Mouse (Mus musculus) embryo, embryonic 11 days (tissue): Measurements from ENCODE around the gene Gm12569.
A peak's percentile ranks its signal among the peaks of the same experiment; 100 is the strongest.

Source experiments
- DNase-seq: peaks from one replicate; pipeline ENCODE4 v3.0.0-alpha.2; 2015

Gm12569 gene

DNA sequence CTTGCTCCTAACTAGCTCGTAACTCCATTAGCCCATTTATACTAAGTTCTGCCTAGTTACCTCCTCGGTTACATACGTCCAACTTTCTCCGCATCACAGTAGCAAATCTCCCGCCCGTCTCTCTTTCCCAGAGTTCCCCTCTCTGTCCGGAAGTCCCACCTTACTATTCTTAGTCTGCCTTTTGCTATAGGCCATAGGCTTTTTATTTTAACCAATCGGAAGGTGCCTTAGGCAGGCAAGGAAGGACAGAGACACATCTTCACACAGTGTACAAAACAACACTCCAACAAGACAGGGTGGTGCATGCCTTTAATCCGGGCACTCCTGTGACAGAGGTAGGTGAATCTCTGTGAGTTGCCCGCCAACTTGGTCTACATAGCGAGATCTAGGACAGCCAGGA, at the start of gene Gm12569:
Gene Gm12569, plus strand, starts transcription at position 166 of the 400 bp plus-strand sequence.
- no peak for DNase-seq

DNA sequence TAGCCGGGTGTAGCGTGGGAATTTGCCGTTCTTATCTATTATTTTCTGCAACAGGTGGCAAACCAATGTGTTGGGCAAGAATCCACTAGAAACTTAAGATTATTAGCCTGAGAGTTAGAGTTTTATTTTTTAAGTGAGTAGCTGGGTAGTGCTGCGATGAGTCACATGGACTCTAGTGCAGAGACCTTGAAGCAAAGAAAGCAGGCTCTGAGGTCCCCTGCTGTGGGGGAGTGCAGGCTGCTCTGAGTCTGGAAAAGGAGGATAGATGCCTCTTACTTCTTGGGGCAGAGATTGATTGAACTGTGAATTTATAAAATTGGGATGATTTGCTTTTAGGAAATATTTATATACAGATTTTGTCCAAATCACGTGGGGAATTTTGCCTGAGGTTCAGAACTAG, 17.5 kb upstream of the Gm12569 start:
- no peak for DNase-seq

GRCm38 (mm10) chr11:51207758-51208157, 12.5 kb upstream of the Gm12569 start:
- no peak for DNase-seq

GRCm38 (mm10) chr11:51211426-51211825, 8.8 kb upstream of the Gm12569 start:
- DNase-seq = no peak

DNA sequence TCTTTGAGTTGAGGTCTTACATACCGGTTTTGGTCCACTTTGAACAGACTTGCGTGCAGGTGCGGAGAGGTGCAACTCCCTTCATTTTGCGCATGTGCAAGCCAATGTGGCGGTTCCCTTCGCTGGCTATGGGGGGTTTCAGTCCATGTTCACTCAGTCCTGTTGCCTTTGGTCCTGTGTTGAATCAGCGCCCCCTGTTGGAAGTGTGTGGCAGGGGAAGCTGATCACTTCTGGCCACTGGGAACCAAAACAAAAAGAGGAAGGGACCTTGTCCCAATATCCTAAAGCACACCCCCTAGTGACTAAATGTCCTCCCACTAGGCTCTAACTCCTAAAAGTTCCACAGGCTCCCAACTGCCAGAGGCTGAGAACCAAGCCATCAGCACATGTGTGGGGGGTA, 6.3 kb upstream of the Gm12569 start:
- no peak for DNase-seq

DNA sequence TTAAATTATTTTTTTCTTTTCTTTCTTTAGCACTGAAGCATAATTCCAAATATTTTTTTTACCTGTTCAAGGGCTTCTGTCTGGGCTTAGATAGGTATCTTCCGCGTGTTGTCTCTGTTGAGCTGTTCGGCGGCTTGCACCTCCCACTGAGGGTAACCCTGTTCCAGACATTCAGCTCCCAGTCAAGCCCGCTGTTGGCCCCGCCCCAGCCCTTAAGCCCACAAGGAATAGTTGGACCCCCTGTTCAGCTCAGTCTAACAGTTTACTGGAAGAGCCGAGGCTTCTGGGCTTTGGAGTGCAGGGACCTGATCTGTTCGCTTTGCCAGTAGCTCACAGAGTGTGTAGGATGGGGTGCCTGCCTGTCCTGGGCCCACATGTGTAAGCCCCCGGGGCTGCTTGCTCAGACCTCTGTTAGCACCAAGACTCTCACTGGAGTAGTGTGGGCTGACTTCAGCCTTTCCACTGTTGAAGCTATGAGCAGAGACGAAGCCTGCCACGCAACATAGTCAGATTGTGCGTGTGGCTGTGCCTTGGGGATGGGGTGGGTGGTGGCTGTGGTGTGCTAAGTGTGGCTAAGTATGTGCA, 785 bp upstream of the Gm12569 start:
- DNase-seq = no peak

DNA sequence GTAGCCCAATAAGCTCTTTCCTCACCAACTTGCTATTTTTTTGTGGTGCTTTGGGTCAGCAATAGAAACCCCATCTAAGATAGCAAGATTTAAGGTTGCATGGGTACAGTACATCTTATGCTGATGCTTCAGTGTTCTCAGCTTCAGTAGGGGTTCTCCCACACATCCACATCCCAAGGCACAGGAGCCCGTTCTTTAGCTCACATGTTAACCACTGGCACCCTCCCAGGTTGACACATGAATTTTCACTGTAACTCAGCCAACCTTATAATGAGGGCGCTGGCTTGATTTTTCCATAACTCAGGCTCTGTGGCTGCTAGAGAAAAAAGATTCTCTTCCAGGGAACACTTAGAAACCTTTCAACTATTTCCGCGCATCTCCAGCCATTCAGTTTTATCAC, 6.8 kb downstream of the Gm12569 start:
- no peak for DNase-seq

- no peak for DNase-seq
These were observed 14.4 kb downstream of the Gm12569 start for GRCm38 (mm10) chr11:51234626-51235025.

GRCm38 (mm10) chr11:51242897-51243296, 22.6 kb downstream of the Gm12569 start:
- DNase-seq = no peak

DNA sequence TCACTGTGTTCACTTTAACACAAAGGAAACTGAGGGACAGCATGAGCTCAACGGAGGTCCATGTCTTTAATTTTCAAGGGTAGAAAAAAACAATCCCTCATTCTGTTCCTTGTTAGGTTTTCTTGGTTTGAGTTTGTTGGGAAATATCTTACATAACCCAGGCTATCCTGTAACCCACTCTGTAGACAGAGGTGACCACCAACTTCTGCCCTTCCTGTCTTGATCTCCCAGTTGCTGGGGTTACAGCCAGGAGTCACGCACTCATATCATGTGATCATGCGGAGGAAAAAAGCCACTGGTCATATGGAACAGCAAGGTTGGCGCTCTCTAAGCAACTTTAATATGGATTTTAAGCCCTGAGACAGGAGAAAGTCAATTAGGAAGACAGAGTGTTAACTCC, 36.7 kb downstream of the Gm12569 start:
- DNase-seq = no peak

- no peak for DNase-seq
These were observed 41.5 kb downstream of the Gm12569 start, which contains the start of gene Clk4 for GRCm38 (mm10) chr11:51261680-51262219. Clk4 (plus strand) TSS chr11:51261730.

GRCm38 (mm10) chr11:51262342-51263285, 42.3 kb downstream of the Gm12569 start, which contains the start of gene BC049762:
BC049762 (minus strand) TSS chr11:51263046.
- DNase-seq = peak; percentile 99

DNA sequence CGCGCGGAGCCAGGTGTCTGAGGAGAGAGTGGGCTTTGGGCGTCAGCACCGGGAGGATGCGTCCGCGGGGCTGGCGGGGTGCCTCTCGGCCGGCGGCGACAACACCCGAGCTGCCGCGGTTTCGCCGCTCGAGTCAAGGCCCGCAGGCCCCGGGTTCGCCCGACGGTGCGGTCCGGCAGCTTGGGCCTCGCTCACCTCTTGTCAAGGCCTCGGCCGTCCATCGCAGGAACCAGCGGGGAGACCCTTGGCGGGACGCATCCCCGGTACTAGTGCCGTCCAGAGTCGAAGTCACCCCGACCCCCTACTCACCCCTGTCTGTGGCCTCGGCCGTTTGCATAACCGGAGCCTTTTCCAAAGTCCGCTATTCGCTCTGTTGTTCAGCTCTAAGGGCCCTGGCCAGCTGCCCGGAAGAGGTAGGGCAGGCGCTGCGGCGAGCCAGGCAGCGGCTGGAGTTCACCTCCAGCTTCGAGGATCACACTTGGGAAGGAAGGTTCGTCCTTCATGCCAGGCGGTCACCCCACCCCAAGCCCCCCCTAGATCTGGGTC, 43.1 kb downstream of the Gm12569 start:
- DNase-seq = no peak

GRCm38 (mm10) chr11:51264352-51264751, 44.1 kb downstream of the Gm12569 start:
- peak; percentile 38 for DNase-seq

DNA sequence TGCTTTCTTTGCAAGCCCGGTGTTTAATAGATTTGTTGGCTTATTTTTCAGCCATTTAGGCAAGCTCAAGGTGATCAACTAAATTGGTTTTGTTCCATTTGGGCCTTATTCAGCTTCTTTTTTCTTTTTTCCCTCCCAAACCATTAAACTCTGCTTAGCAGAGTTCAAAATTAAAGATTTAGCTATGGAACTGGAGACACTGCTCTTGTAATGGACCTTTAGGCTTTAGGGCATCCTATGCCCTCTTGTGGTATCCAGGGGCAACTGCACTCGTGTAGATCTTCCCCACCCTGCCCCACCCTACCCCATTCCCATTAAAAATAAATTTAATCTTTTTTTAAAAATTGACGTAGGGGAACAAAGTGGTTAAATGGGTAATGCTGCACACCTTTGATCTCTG, 45.1 kb downstream of the Gm12569 start:
- peak; percentile 53 for DNase-seq

- no peak for DNase-seq
These were observed 54.1 kb downstream of the Gm12569 start for GRCm38 (mm10) chr11:51274418-51274817.
